Mouse (Mus musculus) brain, embryonic 14.5 days (tissue): ENCODE data around the gene Hoxc8.

Experiments
- CTCF ChIP-seq: fragments of 200-500 bp; IDR thresholded peaks from 2 replicates; pipeline ENCODE4 v1.5.1; 2012; ENCODE audit warnings: inconsistent platforms, mild to moderate bottlenecking, moderate library complexity, borderline replicate concordance; ENCODE audit not compliant: insufficient read depth, insufficient read length; ENCODE audit errors: extremely low read depth
- POLR2A ChIP-seq: fragments of 200-500 bp; IDR thresholded peaks from 2 replicates; pipeline ENCODE4 v1.6.1; 2012; ENCODE audit warnings: mild to moderate bottlenecking, inconsistent platforms, borderline replicate concordance; ENCODE audit not compliant: poor library complexity, insufficient read depth, insufficient read length, severe bottlenecking; ENCODE audit errors: extremely low read depth

- TF ChIP-seq CTCF = no peak
- TF ChIP-seq POLR2A = no peak
These were observed 43.1 kb upstream of the Hoxc8 start for GRCm38 (mm10) chr15:102947276-102947675.
